Mouse (Mus musculus) adrenal gland (tissue): ENCODE data around the gene St5.

Experiments used
- intact Hi-C: fragments of 180-260 bp; cut with DNase I; formaldehyde crosslinking; loops from one replicate; pipeline ENCODE4 v1.15.1; 2025
- long read RNA-seq, 2 experiments: library from polyadenylated mRNA; unstranded; transcript quantifications; one replicate each; pipeline ENCODE4 v2.0.0; 2020; ENCODE audit warnings: borderline replicate concordance in 1 of 2; ENCODE audit not compliant: insufficient replicate concordance in 1 of 2

St5 gene
- long read RNA-seq, experiment 1, full-length matches to known transcripts: 2 of 10 reads
- long read RNA-seq, experiment 1, partial matches to known transcripts: 2 of 10 reads
- long read RNA-seq, experiment 1, other reads (novel, unspliced or antisense): 6 of 10 reads
- long read RNA-seq, experiment 2, partial matches to known transcripts: 6 of 11 reads
- long read RNA-seq, experiment 2, other reads (novel, unspliced or antisense): 4 of 11 reads

DNA sequence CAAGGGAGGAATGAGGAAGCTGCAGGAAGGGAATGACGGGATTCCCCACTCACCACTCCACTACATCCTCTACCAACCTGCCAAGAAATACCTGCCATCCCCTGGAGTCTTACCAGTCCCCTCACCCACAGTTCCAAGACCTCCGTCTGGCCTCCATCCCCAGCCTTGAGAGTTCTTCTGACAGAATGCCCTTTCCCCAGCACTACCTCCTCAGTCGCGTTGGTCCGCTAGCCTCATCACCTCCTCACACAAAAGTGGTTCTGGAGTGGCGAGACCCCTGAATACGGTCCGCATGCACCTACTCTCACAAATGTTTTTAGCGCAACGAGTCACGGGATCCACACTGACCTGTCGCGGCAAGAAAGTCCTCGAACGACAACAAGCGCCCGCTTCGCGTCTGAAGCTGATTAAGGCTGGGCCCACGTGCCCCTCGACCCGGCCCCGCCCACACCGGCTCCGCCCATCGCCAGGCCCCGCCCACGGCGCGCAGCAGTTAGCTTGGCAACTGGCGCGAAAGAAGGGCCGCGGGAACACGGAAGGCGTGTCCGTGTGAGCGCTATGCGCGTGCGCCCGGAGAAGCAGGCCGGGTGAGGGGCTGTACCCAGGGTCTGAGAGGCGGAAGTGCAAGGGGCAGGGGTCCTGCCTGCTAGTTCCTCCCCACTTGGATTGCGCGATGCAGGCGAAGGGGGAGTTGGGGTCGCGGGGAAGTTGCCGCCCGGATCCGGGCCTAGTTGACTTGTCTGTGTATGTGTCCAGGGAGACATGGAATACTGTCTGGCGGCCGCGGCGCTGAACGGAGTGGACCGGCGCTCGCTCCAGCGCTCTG, at the start of gene St5, which contains the start of gene Akip1:
TSS of gene St5 (minus strand) at position 416 of the 826 bp plus-strand sequence.
TSS of gene Akip1 (plus strand) at position 501 of the 826 bp plus-strand sequence.
- intact Hi-C loops: no loop called here

DNA sequence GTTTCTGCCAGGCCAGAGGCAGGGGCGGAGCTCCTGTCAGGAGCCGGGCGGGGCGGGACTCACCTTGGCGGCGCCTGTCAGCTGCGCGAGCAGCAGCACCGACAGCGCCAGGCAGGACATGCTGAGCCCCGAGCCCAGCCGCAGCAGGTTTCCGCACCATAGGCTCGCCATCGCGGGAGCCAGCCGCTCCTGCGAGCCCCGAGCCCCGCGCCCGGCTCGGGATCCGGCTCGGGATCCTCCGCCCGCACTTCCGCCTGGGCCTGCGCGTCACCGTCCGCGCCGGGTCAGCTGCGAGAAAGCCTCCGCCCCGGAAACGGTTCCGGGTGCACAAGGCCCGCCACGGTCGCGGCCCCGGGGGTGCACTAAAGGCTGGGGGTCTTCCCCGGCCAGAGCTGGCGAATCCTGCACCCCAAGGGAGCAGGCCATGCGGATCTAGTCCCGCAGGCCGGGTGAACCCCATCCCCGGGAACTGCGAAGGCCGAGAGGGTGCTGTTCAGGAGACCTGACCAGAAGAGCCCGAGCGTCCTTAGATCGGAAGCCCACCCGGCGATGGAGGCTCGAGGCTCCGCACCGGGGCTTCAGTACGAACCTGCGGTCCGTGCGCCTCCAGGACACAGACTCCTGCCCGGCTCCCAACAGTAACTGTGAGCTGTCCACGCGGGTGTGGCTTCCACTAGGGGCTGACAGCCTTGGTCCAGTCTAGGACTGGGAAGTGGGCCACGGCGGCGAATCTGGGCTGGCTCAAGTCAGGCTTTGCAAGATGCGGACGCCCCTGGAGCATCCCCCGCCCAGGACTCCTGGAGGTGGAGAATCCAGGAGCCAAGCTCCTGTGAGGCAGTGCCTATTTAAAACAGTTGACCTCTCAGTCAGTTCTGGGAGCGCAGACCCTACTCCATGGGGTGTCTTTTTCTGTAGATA, 48.9 kb upstream of the St5 start, which contains the start of gene Tmem9b:
TSS of gene Tmem9b (minus strand) at position 868 of the 918 bp plus-strand sequence.
- intact Hi-C loops: no loop called here

DNA sequence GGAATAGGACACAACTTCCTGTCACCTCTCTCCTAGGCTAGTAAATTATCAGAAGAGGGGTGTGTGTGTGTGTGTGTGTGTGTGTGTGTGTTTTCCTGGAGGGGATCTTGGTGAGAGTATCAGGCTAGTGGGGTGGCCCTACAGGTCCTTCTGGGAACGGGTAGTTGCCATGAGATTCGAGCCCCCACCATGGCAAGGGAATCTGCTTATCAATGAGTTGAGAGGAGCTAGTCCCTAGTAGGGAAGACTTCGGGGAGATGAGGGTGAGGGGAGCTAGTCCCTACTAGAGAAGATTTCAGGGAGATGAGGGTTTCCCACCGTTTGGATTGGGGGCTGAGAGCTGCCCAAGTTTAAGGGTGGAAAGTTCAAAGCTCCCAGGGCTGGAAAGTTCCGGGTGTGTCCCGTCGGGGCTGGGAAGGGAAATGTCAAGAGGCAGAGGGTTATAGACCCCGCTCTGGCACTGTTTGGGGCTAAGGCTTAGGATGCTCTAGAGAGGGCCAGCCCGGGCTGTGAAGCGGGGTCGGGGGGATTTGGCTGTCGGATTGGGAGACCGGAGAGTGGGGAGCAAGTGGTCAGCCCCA, 48.1 kb upstream of the St5 start:
- intact Hi-C loops: no loop called here

DNA sequence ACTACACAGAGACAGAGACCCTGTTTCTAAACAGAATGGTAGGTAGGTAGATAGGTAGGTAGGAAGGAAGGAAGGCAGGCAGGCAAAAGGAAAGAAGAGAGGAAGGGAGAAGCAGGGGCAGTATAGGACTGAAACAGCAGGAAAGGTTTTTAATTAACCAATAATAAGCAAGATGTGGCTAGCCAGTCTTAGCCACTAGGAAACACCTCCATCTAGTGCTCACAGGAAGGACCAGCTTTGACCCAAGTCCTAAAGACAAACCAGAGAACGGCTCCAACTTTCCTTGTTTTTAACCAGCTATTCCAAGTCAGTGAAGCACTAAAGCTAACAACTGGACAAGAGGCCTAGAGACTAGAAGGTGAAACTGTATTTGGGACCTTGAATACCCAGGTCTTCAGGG, 44.3 kb upstream of the St5 start:
- intact Hi-C loops: no loop called here

DNA sequence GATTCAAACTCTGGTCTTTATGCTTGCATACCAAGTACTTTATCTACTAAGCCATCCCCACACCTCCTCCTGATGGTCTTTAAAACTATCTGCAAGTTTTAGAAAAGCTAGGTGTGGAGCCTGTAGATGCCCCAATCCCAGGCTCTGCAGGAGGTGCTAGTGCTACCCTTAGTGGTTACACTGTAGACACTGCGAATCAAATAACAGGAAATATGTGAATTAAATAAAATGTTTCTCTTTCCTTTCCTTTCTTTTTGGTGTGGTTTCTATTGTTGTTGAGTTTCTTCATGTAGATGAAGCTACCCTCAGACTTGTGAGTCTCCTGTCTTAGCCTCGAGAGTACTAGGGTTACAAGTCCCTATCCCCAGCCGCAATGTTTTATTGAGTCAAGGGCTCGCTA, 38.3 kb upstream of the St5 start:
- intact Hi-C loops: no loop called here

DNA sequence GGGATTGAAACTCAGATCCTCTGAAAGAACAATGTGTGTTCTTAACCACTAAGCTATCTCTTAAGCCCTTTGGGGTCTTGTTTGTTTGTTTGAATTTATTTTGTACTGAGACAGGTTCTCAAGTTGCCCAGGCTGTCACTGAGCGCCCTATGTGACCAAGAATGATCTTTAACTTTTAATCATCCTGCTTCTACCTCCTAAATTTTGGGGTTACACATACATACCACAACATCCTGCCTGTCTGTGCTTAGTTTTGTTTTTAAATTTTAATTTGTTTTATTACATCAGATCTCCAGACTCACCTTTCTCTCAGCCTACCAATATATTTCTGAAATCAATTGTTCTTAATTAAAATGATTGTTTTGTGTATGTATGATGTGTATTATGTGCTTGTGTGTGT, 37.7 kb upstream of the St5 start:
- intact Hi-C loops: no loop called here

DNA sequence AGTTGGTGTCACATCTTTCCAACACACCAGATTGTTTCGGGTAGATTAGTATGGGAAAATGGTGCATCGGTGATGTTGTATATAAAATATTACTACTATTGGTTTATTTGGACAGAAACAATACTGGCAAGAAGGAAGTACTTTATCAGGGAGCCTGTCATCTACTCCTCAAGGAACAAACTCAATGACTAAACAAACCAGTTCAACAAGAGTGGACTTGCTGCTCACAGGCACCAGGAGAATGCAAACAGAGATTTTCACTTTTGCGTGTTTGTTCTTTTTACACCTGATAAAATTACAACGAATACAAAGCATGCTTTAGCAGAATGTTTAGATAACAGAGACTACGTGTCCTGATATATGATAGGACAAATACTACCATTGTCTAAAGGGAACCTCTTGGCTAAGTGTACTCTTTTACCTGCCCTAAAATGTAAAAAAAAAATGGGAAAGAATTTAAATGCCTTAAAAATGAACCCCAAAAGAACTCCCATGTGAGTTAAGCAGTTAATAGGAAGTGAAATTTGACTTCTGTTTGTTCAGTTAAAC, 36.5 kb upstream of the St5 start:
- intact Hi-C loops: no loop called here

DNA sequence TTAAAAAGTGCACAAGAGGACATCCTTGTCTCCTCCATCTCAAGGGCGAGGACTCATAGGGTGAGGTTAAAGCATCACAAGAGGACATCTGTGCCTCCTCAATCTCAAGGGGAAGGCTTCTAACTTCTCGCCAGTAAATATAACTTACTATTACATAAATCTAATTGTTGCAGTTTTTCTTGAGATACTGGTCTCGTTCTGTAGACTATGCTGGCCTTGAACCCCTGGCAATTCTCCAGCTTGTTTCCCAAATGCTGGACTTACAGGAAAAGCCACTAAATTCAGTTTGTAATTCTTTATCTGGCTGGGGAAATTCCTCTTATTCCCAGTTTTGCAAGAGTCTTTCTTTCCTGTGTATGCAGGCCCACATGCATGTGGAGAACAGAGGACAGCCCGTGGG, 31.4 kb upstream of the St5 start:
- intact Hi-C loops: no loop called here

DNA sequence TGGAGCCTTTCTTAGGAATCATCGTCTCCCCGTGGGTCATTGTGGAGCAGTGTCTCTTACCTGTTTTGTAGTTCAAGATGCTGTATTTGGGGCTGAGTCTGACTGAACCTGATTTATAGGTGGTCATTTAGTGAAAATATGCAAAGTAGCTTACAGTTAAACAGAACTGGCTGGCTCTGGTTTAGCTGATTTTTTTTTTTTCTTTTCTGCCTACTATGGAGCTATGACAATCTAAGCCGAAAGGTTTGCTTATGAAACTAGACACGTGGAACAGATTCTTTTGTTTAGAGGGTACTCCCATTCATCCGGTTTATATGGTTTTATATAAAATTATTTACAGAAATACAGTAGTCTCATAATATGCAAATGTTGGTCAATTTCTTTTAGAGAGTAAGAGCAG, 28.2 kb upstream of the St5 start, which contains the start of gene Ascl3:
TSS of gene Ascl3 (minus strand) at position 101 of the 400 bp plus-strand sequence.
- intact Hi-C loops: no loop called here

DNA sequence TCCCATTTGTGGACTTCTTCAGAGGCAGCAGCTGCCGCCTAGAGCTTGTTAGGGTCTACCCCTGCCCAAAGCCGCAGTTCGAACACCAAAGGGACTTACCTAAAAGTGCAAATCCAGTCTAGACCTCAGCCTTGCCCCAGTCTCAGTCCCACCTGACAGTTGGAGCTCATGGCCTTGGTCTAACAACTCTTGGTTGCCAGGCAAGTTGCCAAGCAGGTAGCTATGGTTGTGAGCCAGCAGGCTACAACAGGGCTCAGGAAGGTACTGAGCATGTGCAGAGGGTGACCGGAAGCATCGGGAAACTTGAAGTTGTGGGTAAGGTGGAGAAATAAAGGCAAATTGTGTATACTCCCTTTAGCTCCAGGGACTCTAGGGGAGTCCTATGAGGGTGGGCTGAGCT, 20.3 kb upstream of the St5 start, which contains the start of gene BC051019:
TSS of gene BC051019 (minus strand) at position 154 of the 400 bp plus-strand sequence.
- intact Hi-C loops: no loop called here

DNA sequence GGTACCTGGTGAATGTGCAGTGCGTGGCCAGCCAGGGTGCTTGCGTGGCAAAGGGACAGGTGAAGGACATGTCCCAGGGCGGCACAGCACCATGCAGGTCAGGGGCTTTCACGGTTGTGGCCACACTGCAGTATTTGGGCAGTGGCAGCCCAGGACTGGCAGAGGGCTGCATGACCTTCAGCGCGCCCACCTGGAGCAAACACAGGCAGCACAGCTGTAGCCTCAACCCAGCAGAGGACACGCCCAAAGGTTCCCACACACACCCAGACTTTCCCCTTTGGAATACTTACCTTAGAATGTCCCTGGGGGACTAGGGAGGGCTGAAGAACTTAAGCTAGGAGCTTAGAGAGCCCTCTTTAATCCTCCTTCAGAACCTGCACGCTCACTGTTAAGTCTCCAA, 19.7 kb upstream of the St5 start:
- intact Hi-C loops: no loop called here

DNA sequence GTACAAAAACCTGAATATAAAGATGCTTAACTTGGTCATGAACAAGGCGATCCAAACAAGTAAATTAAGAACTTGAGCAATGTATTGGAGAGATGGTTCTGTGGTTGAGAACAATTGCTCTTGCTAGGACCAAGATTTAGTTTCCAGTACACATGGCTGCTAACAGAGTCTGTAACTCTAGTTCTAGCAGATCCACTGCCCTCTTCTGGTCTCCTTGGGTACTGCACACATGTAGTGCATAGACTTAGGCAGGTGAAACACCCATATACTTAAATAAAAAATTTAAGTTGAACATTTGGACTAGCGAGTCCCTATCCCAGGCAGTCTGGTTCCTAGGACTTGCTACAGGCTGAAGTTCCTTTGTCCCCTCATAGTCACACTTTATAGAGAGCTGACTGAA, 19.2 kb upstream of the St5 start:
- intact Hi-C loops: no loop called here

DNA sequence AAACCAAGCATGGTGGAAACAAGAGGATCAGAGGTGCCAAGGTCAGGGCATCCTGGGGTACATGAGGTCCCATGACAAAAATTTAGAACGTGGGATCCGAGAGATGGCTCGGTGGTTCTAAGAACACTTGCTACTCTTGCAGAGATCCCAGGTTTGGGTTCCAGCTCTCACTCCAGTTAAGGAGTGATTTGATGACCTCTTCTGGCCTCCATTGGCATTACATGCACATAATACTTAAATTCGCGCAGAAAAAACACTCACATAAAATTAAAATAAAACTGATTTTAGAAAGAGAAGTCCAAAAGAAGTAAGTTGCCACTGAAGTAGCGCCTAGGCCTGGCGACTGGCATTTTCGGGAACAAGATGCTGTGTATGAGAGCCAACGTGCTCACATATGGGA, 15.9 kb upstream of the St5 start:
- intact Hi-C loops: loop anchor here (2.0 kb wide), 1 partner anchor 190 kb away; no protein-coding TSS in a partner anchor

DNA sequence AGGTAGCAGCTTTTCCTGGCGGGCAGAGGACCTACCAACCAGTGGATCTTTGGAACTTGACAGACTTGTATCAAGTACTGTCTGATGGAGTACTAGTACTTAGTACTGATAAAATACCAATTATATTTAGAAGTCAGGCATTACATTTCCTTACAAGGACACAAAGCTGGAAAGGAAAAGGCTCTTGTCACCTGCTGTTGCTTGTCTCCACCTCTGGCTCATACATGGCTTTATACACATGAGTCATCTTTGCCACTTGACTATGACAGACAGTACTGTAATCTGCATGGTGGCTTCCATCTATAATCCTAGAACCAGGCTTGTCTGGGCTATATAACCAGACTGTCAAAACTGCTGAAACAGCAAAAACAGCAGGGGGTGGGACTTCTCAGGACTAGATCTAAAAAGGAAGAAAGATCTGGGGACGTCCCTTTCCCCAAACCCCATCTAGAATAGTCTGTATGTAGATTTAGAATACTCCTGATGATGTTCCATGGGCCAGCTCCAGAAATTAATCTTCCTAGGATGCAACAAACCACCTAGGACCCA, 10.1 kb upstream of the St5 start:
- intact Hi-C loops: no loop called here

DNA sequence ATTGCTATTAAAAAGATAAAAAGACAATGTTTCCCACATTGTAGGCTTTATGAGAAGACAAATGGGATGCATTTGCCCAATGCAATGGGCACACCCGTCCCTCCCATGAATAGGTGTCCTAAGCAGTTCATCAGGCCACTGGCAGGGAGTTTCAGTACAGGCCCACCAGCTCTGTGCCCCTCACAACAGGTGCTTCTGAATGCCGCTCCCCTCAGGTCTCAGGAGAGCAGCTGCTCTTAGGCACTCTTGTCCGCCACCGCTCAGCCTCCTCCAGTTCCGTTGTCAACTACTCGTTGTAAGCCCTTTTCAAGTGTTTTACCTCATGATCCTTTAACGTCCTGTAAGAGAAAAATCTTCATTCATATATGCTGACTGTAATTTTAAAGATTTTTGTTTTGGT, 8.8 kb upstream of the St5 start:
- intact Hi-C loops: no loop called here

DNA sequence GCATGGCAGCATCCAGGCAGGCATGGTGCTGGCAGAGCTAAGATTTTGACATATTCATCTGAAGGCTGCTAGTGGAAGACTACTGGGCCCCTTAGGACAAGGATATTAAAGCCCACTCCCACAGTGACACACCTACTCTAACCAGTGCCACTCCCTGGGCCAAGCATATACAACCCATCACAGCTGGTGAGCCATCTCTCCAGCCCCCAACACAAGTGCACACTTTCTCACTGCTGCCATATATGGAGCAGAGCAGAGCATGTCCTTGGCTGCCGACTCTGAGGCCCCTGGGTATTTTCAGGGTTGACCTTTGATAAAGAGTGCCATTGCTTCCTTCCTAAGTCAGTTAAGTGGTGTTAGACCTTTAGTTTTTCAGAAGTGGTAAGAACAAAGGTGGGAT, 6.7 kb upstream of the St5 start:
- intact Hi-C loops: no loop called here

DNA sequence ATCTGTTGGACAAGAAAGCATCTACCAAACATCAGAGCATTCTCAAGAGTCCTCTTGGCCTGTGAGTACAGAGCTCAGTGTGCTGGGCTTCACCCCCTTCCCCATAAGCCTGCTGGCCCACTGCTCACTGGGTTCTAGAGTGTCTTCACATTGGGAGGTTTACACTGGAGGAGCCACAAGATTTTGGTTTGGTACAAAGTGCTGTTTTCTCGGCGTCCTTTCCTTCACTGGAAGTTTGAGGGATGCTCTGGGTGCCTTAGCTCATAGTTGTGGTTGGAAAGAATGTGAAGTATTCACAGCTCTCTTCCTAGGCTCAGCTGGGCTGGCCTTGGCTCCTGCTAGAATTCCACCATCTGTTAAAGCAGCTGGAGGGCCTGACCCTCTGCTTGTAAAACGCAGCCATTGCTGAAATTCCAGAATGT, 5.6 kb upstream of the St5 start:
- intact Hi-C loops: loop anchor here (5.0 kb wide), 1 partner anchor 183 kb away; no protein-coding TSS in a partner anchor

DNA sequence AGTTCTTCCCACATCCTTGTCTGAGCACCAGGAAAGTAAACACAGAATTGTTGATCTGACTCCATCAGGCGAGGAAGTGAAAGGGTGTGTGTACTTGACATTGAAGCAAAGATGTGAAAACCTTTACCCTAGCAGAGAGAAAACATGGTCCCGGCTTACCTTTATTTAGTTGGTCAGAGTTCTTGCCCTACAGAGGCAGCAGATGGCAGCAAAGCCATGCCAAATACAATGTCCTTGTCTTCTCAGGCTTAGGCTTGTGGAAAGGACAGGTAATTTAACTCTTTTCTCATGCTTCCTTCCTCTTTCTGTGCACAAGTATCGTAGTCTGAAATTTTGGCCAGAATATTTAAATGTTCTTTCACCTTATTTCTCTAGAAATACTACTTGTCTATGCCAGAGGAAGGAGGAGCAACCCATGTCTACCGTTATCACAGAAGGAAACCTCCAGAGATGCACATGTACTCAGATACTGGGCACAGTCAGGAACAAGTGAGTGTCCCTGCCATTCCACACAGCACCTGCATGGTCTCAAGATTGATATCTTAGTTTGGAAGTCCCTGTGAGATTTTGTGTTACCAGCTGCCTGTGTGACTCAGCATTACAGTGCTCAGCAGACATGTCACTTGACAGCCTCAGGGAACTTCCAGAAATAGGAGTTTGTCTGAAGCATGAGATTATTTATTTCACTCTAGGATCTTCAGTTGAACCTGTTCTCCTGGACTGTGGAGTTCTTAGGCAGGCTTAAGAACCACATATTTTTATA, 3.8 kb upstream of the St5 start:
- intact Hi-C loops: loop anchor here (5.0 kb wide), 1 partner anchor 185 kb away; no protein-coding TSS in a partner anchor

DNA sequence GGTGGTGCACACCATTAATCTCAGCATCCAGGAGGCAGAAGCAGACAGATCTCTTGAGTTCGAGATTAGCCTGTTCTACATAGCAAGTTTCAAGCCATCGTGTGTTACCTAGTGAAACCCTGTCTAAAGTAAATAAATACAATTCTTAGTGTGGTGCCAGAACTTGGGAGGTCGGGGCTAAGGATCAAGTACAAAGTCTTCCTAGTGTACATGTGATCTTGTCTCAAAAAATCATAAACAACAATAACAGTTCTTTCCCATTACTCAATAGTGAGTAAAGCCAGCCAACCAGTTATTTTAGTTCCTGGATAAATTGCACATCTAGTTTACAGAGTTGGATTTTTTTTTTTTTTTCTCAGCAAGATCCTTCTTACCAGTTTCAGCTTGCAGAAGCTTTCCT, 1.1 kb upstream of the St5 start:
- intact Hi-C loops: no loop called here

DNA sequence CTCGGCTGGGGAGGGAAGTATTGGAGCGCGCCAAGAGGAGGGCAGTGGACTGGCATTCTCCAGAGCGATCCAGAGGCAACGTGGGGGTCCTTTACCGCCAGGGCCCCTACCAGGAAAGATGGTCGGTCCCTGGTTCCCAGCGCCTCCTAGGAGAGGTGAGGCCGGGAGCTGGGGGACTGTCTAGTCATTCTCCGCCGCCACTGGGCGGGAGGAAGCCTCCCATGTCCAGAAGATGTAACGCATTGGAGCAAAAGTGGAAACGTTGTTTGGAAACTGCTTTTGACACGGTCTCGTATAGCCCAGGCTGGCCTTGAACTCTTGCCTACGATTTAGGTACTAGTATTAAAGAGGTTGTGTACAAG, 592 bp upstream of the St5 start:
- intact Hi-C loops: no loop called here
